15 mouse cellular contexts compared by ENCODE assay signal in the genomic region with DNA sequence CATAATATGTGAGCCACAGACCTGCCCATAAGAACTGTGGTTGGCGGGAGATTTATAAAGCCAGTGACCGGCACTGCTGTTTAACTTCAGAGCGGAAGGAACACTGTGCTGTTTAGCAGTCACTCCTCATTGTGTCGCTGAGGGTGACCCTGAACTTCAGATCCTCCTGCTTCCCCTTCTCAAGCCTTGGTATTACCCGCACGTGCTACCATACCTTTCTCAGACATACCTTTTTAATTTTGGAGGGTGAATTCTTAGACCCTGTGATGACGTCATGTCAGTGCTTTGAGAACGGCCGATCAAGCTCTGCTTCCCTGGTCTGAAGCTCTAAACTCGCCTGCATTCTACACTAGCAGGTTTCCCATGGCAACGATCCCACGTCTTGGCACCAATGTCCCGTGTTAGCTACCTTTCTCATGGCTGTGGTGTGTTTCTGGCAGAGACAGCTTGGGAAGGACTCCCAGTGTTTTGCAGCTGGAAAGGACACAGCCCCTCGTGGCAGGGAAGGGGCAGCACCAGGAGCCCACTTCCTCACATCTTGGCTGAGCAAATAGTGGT. TPM values are rescaled to one million over a fixed set of nuclear protein-coding genes. Genes with fewer than 3 reads are reported as not detected.
DNase-seq lines count a peak whose midpoint lies in the region; ATAC-seq and TF ChIP-seq lines count a peak whose summit lies in the region.
"Had no signal": no experiment of that assay in that cellular context is flagged by ENCODE, and none has a peak within 500 bp of the region (broad histone marks: within the 10 kb centered on the region; RNA-seq: fewer than 3 reads in every experiment).

No protein-coding gene starts in this region.

- 0 out of 2 replicates have a peak overlapping the region, but pooled peaks have one; percentile 4 for H3K9ac ChIP-seq in midbrain, postnatal 0 days (replicated peaks; ENCODE audit: low read length, poor library complexity, severe bottlenecking)
- H3K9ac ChIP-seq: heart, embryonic 15.5 days; limb, embryonic 15.5 days had no signal

- intact Hi-C loops in left cerebral cortex, adult 2 months (cut with DNase I), result loop anchor here (5.0 kb wide), 1 partner anchor 50 kb away; no protein-coding TSS in a partner anchor

- no peak overlapping the region for H3K4me3 ChIP-seq in left cerebral cortex, adult 2 months
- no peak overlapping the region for H3K4me3 ChIP-seq in midbrain, postnatal 0 days (ENCODE audit: low read depth, low read length)
- H3K4me3 ChIP-seq: heart, embryonic 15.5 days; limb, embryonic 15.5 days had no signal

- no peak for ATAC-seq in midbrain, postnatal 0 days (ENCODE audit: low FRiP score)

- H3K4me2 ChIP-seq in midbrain, postnatal 0 days (ENCODE audit: low read depth, low read length, poor library complexity, severe bottlenecking), result no peak overlapping the region
- H3K4me2 ChIP-seq: heart, embryonic 15.5 days; limb, embryonic 15.5 days had no signal

- 42% methylated on average over 14 of the region's 14 CpGs for WGBS in midbrain, postnatal 0 days

- DNase-seq in cerebellum, postnatal 14 days, result peak; percentile 35 to 45
- no peak for DNase-seq in cerebellum, postnatal 4 days (ENCODE audit: low spot score in 2 of 2)
- peak; percentile 59 to 60 for DNase-seq in left cerebral cortex, adult 2 months (ENCODE audit: extremely low spot score in 1 of 2, low spot score in 2 of 2)
- DNase-seq in left cerebral cortex, adult 11 months (ENCODE audit: low spot score), result no peak
- DNase-seq in brain, adult 2 months (ENCODE audit: low read depth, low spot score), result peak; percentile 84
- DNase-seq in midbrain, postnatal 0 days (ENCODE audit: low spot score), result peak; percentile 48
- no peak for DNase-seq in c-Kit-positive CD71-positive TER-119-positive erythroid progenitor cells, embryonic 14.5 days (ENCODE audit: low spot score)
- no peak for DNase-seq in kidney, postnatal 25 days
- DNase-seq: cerebellum, adult 11 months; gastrocnemius, postnatal 25 days; kidney, postnatal 36 days had no signal

- no peaks in the 10 kb centered on the region for H3K36me3 ChIP-seq in midbrain, postnatal 0 days (ENCODE audit: insufficient read depth, low read length)
- H3K36me3 ChIP-seq: heart, embryonic 15.5 days; limb, embryonic 15.5 days had no signal

- peak overlapping the region; percentile 63; the same call in 1 of the 2 replicates for H3K27ac ChIP-seq in left cerebral cortex, adult 2 months
- no peak overlapping the region for H3K27ac ChIP-seq in midbrain, postnatal 0 days (ENCODE audit: low read depth, low read length)
- H3K27ac ChIP-seq: heart, embryonic 15.5 days; limb, embryonic 15.5 days; macrophage had no signal

- H3K27me3 ChIP-seq in midbrain, postnatal 0 days (ENCODE audit: insufficient read depth, low read length), result no peaks in the 10 kb centered on the region
- H3K27me3 ChIP-seq: heart, embryonic 15.5 days had no signal

- no peaks in the 10 kb centered on the region for H3K9me3 ChIP-seq in midbrain, postnatal 0 days (ENCODE audit: low read length)
- H3K9me3 ChIP-seq: heart, embryonic 15.5 days; limb, embryonic 15.5 days had no signal

- TF ChIP-seq CTCF in left cerebral cortex, adult 2 months (IDR thresholded peaks at IDR 0.05), result no peak
- 0 out of 2 replicates have a peak, but pooled peaks have one; percentile 6 for TF ChIP-seq CTCF in midbrain, postnatal 0 days (IDR thresholded peaks at IDR 0.05)

- H3K4me1 ChIP-seq in midbrain, postnatal 0 days (ENCODE audit: insufficient read depth, low read length), result peaks cover 4% of the 10 kb centered on the region
- H3K4me1 ChIP-seq: heart, embryonic 15.5 days had no signal

RNA-seq across cellular contexts. Expression of a gene that starts 25.6 kb away (rescaled TPM):
- 1 to 10 TPM in 1 of 2 experiments, under 1 TPM in 1; 0.57 to 1.1 TPM for total RNA-seq in left cerebral cortex, adult 2 months (2021)
- 7.3 and 10.1 TPM in 2 replicates for total RNA-seq in midbrain, postnatal 0 days (2014; rRNA removed)
- 7.1 and 10.6 TPM in 2 replicates for polyA plus RNA-seq in midbrain, postnatal 0 days (2015; fragmentation: Nextera tagmentation; extraction: Ambion mirVana)
- total RNA-seq: gastrocnemius, postnatal 25 days; MEL had no signal

RNA-seq across cellular contexts. Expression of a gene that starts 36.9 kb away (rescaled TPM):
- 1 to 10 TPM; 1.2 to 1.3 TPM for total RNA-seq in left cerebral cortex, adult 2 months (2021)
- 0.93 and 1.3 TPM in 2 replicates for total RNA-seq in midbrain, postnatal 0 days (2014; rRNA removed)
- polyA plus RNA-seq in midbrain, postnatal 0 days (2015; fragmentation: Nextera tagmentation; extraction: Ambion mirVana), result 1.6 and 2.0 TPM in 2 replicates

Comparison
In these comparisons a context has a peak if more than half of its experiments do, and no peak if none do; other contexts are left out.
1. DNase-seq: peak in cerebellum, postnatal 14 days (2 of 2), left cerebral cortex, adult 2 months (2 of 2), brain, adult 2 months (single experiment) and midbrain, postnatal 0 days (single experiment); none in cerebellum, postnatal 4 days (0 of 2), left cerebral cortex, adult 11 months (single experiment), c-Kit-positive CD71-positive TER-119-positive erythroid progenitor cells, embryonic 14.5 days (single experiment) and kidney, postnatal 25 days (0 of 2).